Mouse (Mus musculus) thymus, adult 2 months (tissue): ENCODE measurements around the gene Tbc1d30. TPM values are rescaled to one million over a fixed set of nuclear protein-coding genes. Genes with fewer than 3 reads are reported as not detected.

Experiments used
- DNase-seq: peaks from one replicate; pipeline ENCODE4 v3.0.0; 2021
- H3K27ac ChIP-seq: fragments of 200-500 bp; 2 replicates; pipeline ENCODE4 v1.5.1; 2012; ENCODE audit warnings: low read length, control low read depth; ENCODE audit not compliant: control insufficient read depth, insufficient read depth
- H3K27me3 ChIP-seq: fragments of 200-500 bp; 2 replicates; pipeline ENCODE4 v1.6.1; 2012; ENCODE audit warnings: mild to moderate bottlenecking, low read length, moderate library complexity, mixed read lengths; ENCODE audit not compliant: control insufficient read depth, insufficient read depth
- H3K36me3 ChIP-seq: fragments of 200-500 bp; 2 replicates; pipeline ENCODE4 v1.6.1; 2012; ENCODE audit warnings: mild to moderate bottlenecking, low read length, moderate library complexity; ENCODE audit not compliant: control insufficient read depth, insufficient read depth
- H3K4me1 ChIP-seq: fragments of 200-500 bp; replicated peaks from 2 replicates; pipeline ENCODE4 v1.6.1; 2012; ENCODE audit warnings: low read length; ENCODE audit not compliant: control insufficient read depth, insufficient read depth
- H3K4me3 ChIP-seq: fragments of 200-500 bp; 2 replicates; pipeline ENCODE4 v1.5.1; 2012; ENCODE audit warnings: mild to moderate bottlenecking, low read length, control low read depth, moderate library complexity; ENCODE audit not compliant: control insufficient read depth, insufficient read depth
- CTCF ChIP-seq: fragments of 200-500 bp; IDR thresholded peaks from 2 replicates; pipeline ENCODE4 v1.5.1; 2012; ENCODE audit warnings: mild to moderate bottlenecking, control low read depth, low read length, moderate library complexity, borderline replicate concordance; ENCODE audit not compliant: control insufficient read depth, poor library complexity, insufficient read depth; ENCODE audit errors: extremely low read depth
- POLR2A ChIP-seq: fragments of 200-500 bp; IDR thresholded peaks from 2 replicates; pipeline ENCODE4 v1.6.1; 2012; ENCODE audit warnings: mild to moderate bottlenecking, low read length, control low read depth, moderate library complexity; ENCODE audit not compliant: control insufficient read depth, poor library complexity, insufficient read depth; ENCODE audit errors: extremely low read depth
- WGBS: fragments of 180-500 bp; shearing (Covaris S2); methylation state at CpG from one replicate; pipeline ENCODE4 v1.1.7; 2018; 5-methylcytosine and 5-hydroxymethylcytosine counted together
- polyA plus RNA-seq: library from polyadenylated mRNA; depleted of rRNA; stranded (reverse); fragments of >200 nt; gene quantifications from 2 replicates; pipeline ENCODE4 v1.2.3, GENCODE M21; 2012

Gene Tbc1d30
- polyA plus RNA-seq, 1 experiment: 0.51 TPM

GRCm38 (mm10) chr10:121376530-121377271, 25.6 kb upstream of the Tbc1d30 start:
- H3K27me3 ChIP-seq: no peaks in the 10 kb centered on the region
- peaks cover 3% of the 10 kb centered on the region; the same call in 1 of the 2 replicates for H3K4me1 ChIP-seq
- no peak overlapping the region for H3K4me3 ChIP-seq
- 94% methylated on average over 24 of the region's 24 CpGs for WGBS
- H3K27ac ChIP-seq: no peak overlapping the region
- no peak for DNase-seq
- H3K36me3 ChIP-seq: peaks cover 11% of the 10 kb centered on the region
- TF ChIP-seq CTCF (no peak), POLR2A (no peak)

DNA sequence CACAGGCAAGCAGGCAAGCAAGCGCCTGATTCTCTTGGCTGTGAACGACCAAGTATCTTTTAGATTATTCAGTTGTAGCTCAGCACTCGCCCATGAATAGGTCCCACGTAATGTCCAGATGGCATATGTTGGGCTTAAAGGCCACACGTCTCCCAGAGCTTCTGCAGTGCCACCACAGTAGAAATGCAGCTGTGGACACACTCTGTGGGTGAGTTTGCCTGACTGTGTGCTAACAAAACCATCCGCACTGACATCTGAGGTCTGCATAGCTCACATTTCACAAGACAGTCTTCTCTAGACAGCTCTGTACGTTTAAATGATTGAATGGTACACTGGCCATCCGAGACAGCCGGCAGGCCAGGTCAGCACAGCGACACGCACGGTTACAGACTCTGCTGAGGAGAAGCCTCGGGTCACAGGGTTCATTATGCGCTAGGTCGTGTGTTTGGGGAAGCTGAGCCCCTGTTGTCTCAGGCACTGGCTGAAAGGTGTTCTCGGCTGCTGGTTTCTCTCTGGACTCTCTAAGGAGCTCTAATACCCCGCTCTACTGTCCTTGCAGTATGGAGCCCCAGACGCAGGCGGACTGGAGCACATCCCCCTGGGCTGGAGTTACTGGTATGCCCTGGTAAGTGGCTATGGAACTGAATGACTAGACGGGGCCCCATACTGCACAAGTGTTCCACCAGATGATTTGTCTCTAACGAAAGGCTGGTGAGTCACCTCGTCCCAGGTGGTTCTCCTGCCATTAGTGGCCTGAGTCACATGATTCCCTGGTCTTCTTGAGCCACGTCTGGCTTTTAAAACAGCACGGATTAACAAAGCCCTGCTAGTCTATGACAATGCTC, 24.8 kb upstream of the Tbc1d30 start:
- peaks cover 3% of the 10 kb centered on the region; the same call in 1 of the 2 replicates for H3K4me1 ChIP-seq
- H3K36me3 ChIP-seq: peaks cover 10% of the 10 kb centered on the region
- WGBS: 94% methylated on average over 24 of the region's 24 CpGs
- H3K4me3 ChIP-seq: no peak overlapping the region
- TF ChIP-seq CTCF (no peak), POLR2A (no peak)
- H3K27ac ChIP-seq: no peak overlapping the region
- DNase-seq: no peak
- H3K27me3 ChIP-seq: no peaks in the 10 kb centered on the region

DNA sequence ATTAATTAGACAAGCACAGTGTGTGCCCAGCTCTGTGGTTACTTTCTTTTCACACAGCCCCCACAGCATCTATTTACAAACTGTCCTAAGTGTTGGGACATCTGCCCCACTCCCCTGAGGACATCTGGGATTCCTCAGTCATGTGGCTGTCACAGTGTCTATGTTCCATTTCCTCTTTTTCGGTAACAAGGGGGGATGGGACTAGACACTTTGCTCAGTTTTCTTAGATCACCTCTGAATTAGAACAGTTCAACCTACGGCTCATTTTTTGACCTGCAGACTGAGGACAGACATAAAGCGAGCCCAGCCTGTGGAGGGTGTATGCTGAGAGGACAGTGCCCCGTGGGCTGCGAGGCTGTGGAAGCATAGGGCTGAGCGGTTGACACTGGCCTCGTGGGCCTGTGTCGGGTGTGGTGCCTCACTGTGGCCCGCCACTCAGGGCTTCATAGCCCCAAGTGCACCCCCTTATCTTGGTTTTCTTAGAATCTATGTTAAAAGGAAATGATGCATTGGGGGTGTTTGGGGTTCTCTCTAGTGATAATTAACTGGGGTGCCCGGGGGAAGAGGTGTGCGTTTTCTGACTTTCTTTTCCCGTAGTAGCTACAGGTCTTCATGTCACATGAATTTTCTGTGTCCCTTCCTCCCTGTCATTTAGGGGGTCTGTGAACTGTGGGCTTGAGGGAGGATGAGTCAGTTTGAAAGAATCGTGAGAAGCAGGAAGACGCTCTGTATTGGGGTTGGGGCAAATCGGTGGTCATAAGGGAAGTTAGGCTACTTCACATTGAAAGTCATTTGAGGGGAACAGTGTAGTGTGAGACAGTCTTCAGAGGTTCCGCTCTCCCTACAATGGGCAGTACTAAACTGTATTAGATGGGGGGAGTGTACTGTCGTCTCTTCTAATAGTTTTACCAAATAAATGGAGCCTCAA, 23.9 kb upstream of the Tbc1d30 start:
- 42% methylated on average over 17 of the region's 17 CpGs for WGBS
- Histone ChIP-seq H3K4me3 (no peak overlapping the region), H3K4me1 (peaks cover 3% of the 10 kb centered on the region; the same call in 1 of the 2 replicates), H3K27ac (no peak overlapping the region), H3K36me3 (peaks cover 8% of the 10 kb centered on the region), H3K27me3 (no peaks in the 10 kb centered on the region)
- DNase-seq: no peak
- TF ChIP-seq POLR2A (no peak), CTCF (no peak)

GRCm38 (mm10) chr10:121374013-121374412, 22.9 kb upstream of the Tbc1d30 start:
- Histone ChIP-seq H3K4me1 (peaks cover 3% of the 10 kb centered on the region; the same call in 1 of the 2 replicates), H3K27me3 (no peaks in the 10 kb centered on the region), H3K27ac (no peak overlapping the region), H3K36me3 (peaks cover 8% of the 10 kb centered on the region), H3K4me3 (no peak overlapping the region)
- no peak for DNase-seq
- TF ChIP-seq POLR2A (no peak), CTCF (no peak)
- WGBS: 95% methylated on average over 12 of the region's 12 CpGs

GRCm38 (mm10) chr10:121370777-121371176, 19.7 kb upstream of the Tbc1d30 start:
- TF ChIP-seq CTCF: no peak
- TF ChIP-seq POLR2A: no peak
- DNase-seq: no peak
- Histone ChIP-seq H3K27ac (no peak overlapping the region), H3K27me3 (no peaks in the 10 kb centered on the region), H3K4me3 (no peak overlapping the region), H3K4me1 (peaks cover 6% of the 10 kb centered on the region), H3K36me3 (no peaks in the 10 kb centered on the region)
- WGBS: 98% methylated on average over 6 of the region's 6 CpGs

- WGBS: 76% methylated on average over 18 of the region's 18 CpGs
- Histone ChIP-seq H3K27me3 (no peaks in the 10 kb centered on the region), H3K27ac (no peak overlapping the region), H3K4me3 (no peak overlapping the region), H3K4me1 (peaks cover 12% of the 10 kb centered on the region), H3K36me3 (no peaks in the 10 kb centered on the region)
- no peak for DNase-seq
- no peak for TF ChIP-seq CTCF
- no peak for TF ChIP-seq POLR2A
These were observed 17.8 kb upstream of the Tbc1d30 start for GRCm38 (mm10) chr10:121368783-121369465.
